Mouse (Mus musculus): ENCODE results near the gene Tedc1. TPM values are rescaled to one million over a fixed set of nuclear protein-coding genes. Genes with fewer than 3 reads are reported as not detected.

Gene Tedc1
- total and polyA plus RNA-seq, 3 experiments, result 0.34 to 0.52 (median 0.45) TPM

- H3K79me2 ChIP-seq (replicated peaks; ENCODE audit: control insufficient read depth, insufficient read depth, low read length), result 0 out of 2 replicates have a peak, but pooled peaks cover 1% of the 10 kb centered on the region
- H3K27me3 ChIP-seq (ENCODE audit: control insufficient read depth, insufficient read depth, low read length), result no peaks in the 10 kb centered on the region
- 52% methylated on average over 18 of the region's 18 CpGs for WGBS
- peaks cover 19% of the 10 kb centered on the region for H3K4me1 ChIP-seq (ENCODE audit: control insufficient read depth, insufficient read depth, low read length)
- TF ChIP-seq EP300 (IDR thresholded peaks at IDR 0.05; ENCODE audit: insufficient read depth, low read depth, low read length), result peak; percentile 98
- TF ChIP-seq POLR2A (IDR thresholded peaks at IDR 0.05; ENCODE audit: insufficient read depth, low read depth, low read length), result no peak; the same call in 1 of the 2 replicates
- H3K9ac ChIP-seq (ENCODE audit: low read depth, low read length), result 0 out of 2 replicates have a peak overlapping the region, but pooled peaks have one; percentile 5
- no peak overlapping the region for H3K4me3 ChIP-seq
- peak overlapping the region; percentile 100 for H3K27ac ChIP-seq
- intact Hi-C loops (cut with DNase I), result loop anchor here (2.0 kb wide), 1 partner anchor 19 kb away; no protein-coding TSS in a partner anchor
- DNase-seq, result peak; percentile 58 to 78
- H3K36me3 ChIP-seq (ENCODE audit: control insufficient read depth, insufficient read depth, low read length), result no peaks in the 10 kb centered on the region
Observed at GRCm38 (mm10) chr12:113137260-113138213, 18.7 kb upstream of the Tedc1 start.

- 37% methylated on average over 6 of the region's 6 CpGs for WGBS
- Histone ChIP-seq H3K4me1 (ENCODE audit: control insufficient read depth, insufficient read depth, low read length) (peaks cover 14% of the 10 kb centered on the region), H3K27ac (peak overlapping the region; percentile 100), H3K9ac (ENCODE audit: low read depth, low read length) (no peak overlapping the region), H3K4me3 (no peak overlapping the region), H3K79me2 (replicated peaks; ENCODE audit: control insufficient read depth, insufficient read depth, low read length) (0 out of 2 replicates have a peak, but pooled peaks cover 1% of the 10 kb centered on the region), H3K27me3 (ENCODE audit: control insufficient read depth, insufficient read depth, low read length) (no peaks in the 10 kb centered on the region), H3K36me3 (ENCODE audit: control insufficient read depth, insufficient read depth, low read length) (no peaks in the 10 kb centered on the region)
- no peak for TF ChIP-seq CTCF (IDR thresholded peaks at IDR 0.05)
- no peak for DNase-seq
- intact Hi-C loops (cut with DNase I), result loop anchor here (2.0 kb wide), 1 partner anchor 19 kb away; no protein-coding TSS in a partner anchor
Observed at GRCm38 (mm10) chr12:113138291-113138690, 17.9 kb upstream of the Tedc1 start.

GRCm38 (mm10) chr12:113138901-113139864 lies 17.0 kb upstream of the Tedc1 start:
- peaks cover 14% of the 10 kb centered on the region for H3K4me1 ChIP-seq (ENCODE audit: control insufficient read depth, insufficient read depth, low read length)
- H3K9ac ChIP-seq (ENCODE audit: low read depth, low read length), result peak overlapping the region; percentile 10; the same call in 1 of the 2 replicates
- TF ChIP-seq CTCF (IDR thresholded peaks at IDR 0.05), result no peak
- TF ChIP-seq EP300 (IDR thresholded peaks at IDR 0.05; ENCODE audit: insufficient read depth, low read depth, low read length), result 0 out of 2 replicates have a peak, but pooled peaks have one; percentile 6
- no peak for TF ChIP-seq POLR2A (IDR thresholded peaks at IDR 0.05; ENCODE audit: insufficient read depth, low read depth, low read length)
- H3K27ac ChIP-seq, result peak overlapping the region; percentile 100
- intact Hi-C loops (cut with DNase I), result loop anchor here (2.0 kb wide), 1 partner anchor 20 kb away; no protein-coding TSS in a partner anchor
- H3K36me3 ChIP-seq (ENCODE audit: control insufficient read depth, insufficient read depth, low read length), result peaks cover 6% of the 10 kb centered on the region
- WGBS, result 44% methylated on average over 11 of the region's 11 CpGs
- H3K4me3 ChIP-seq, result peak overlapping the region; percentile 84
- H3K79me2 ChIP-seq (replicated peaks; ENCODE audit: control insufficient read depth, insufficient read depth, low read length), result 0 out of 2 replicates have a peak, but pooled peaks cover 1% of the 10 kb centered on the region
- H3K27me3 ChIP-seq (ENCODE audit: control insufficient read depth, insufficient read depth, low read length), result no peaks in the 10 kb centered on the region
- peak; percentile 41 to 54 for DNase-seq

- peak within 1 kb of the TSS; percentile 99 for H3K9ac ChIP-seq (ENCODE audit: low read depth, low read length)
Observed at GRCm38 (mm10) chr12:113139908-113140615, 16.2 kb upstream of the Tedc1 start, which contains the start of gene Crip2. Crip2 (plus strand) TSS chr12:113140236.

More at GRCm38 (mm10) chr12:113139908-113140615, 16.2 kb upstream of the Tedc1 start, which contains the start of gene Crip2:
- TF ChIP-seq POLR2A (IDR thresholded peaks at IDR 0.05; ENCODE audit: insufficient read depth, low read depth, low read length), result peak; percentile 97
- TF ChIP-seq CTCF (IDR thresholded peaks at IDR 0.05), result peak; percentile 61
- no peak; the same call in 1 of the 2 replicates for TF ChIP-seq EP300 (IDR thresholded peaks at IDR 0.05; ENCODE audit: insufficient read depth, low read depth, low read length)
- peak within 1 kb of the TSS; percentile 84 for H3K4me3 ChIP-seq
- intact Hi-C loops (cut with DNase I), result loop anchor here (2.0 to 5.0 kb wide), 2 partner anchors 21 to 188 kb away; no protein-coding TSS in a partner anchor
- peaks cover 22% of the 10 kb centered on the region for H3K4me1 ChIP-seq (ENCODE audit: control insufficient read depth, insufficient read depth, low read length)
- H3K36me3 ChIP-seq (ENCODE audit: control insufficient read depth, insufficient read depth, low read length), result peaks cover 15% of the 10 kb centered on the region
- H3K79me2 ChIP-seq (replicated peaks; ENCODE audit: control insufficient read depth, insufficient read depth, low read length), result 0 out of 2 replicates have a peak, but pooled peaks cover 1% of the 10 kb centered on the region
- H3K27me3 ChIP-seq (ENCODE audit: control insufficient read depth, insufficient read depth, low read length), result no peaks in the 10 kb centered on the region
- H3K27ac ChIP-seq, result peak within 1 kb of the TSS; percentile 100
- under 1% methylated on average over 68 of the region's 68 CpGs for WGBS
- DNase-seq, result peak; percentile 96 to 97

Data from heart, adult 2 months (tissue).